Mouse (Mus musculus): ENCODE measurements around the gene Hs6st3. TPM values are rescaled to one million over a fixed set of nuclear protein-coding genes. Genes with fewer than 3 reads are reported as not detected.

Hs6st3 gene
- polyA plus RNA-seq (2015; fragmentation: Nextera tagmentation; extraction: Ambion mirVana), result 0.11 TPM in 1 of 2 replicates, not detected in the other

- Histone ChIP-seq H3K36me3 (ENCODE audit: control insufficient read depth, insufficient read depth, low read length) (no peaks in the 10 kb centered on the region), H3K4me1 (replicated peaks; ENCODE audit: control insufficient read depth, insufficient read depth) (no peaks in the 10 kb centered on the region; the same call in 1 of the 2 replicates), H3K27ac (replicated peaks) (no peak within 1 kb of the TSS), H3K4me3 (ENCODE audit: low read depth, low read length) (peak within 1 kb of the TSS; percentile 62), H3K27me3 (ENCODE audit: control insufficient read depth, insufficient read depth, low read length) (peaks cover 5% of the 10 kb centered on the region; the same call in 1 of the 2 replicates), H3K4me2 (replicated peaks; ENCODE audit: low read depth) (peak within 1 kb of the TSS; percentile 99), H3K9ac (ENCODE audit: low read length) (peak within 1 kb of the TSS; percentile 58), H3K9me3 (ENCODE audit: control insufficient read depth, low read length) (no peaks in the 10 kb centered on the region)
- TF ChIP-seq CTCF (IDR thresholded peaks at IDR 0.05; ENCODE audit: low read depth) (no peak), EP300 (optimal IDR thresholded peaks at IDR 0.05) (no peak)
- DNase-seq (ENCODE audit: low spot score) (peak; percentile 26), ATAC-seq (ENCODE audit: low FRiP score, low TSS enrichment) (peak; percentile 64)
- under 1% methylated on average over 78 of the region's 100 CpGs for WGBS
These were observed at the start of gene Hs6st3 for GRCm38 (mm10) chr14:119137906-119138785. Gene Hs6st3, plus strand, starts transcription at chr14:119138341.

GRCm38 (mm10) chr14:119098851-119099569 lies 39.1 kb upstream of the Hs6st3 start, which contains the start of gene Uggt2:
Gene Uggt2, minus strand, starts transcription at chr14:119099430.
- peaks cover 3% of the 10 kb centered on the region; the same call in 1 of the 2 replicates for H3K4me1 ChIP-seq (replicated peaks; ENCODE audit: control insufficient read depth, insufficient read depth)
- WGBS, result 1% methylated on average over 59 of the region's 72 CpGs
- H3K9ac ChIP-seq (ENCODE audit: low read length), result peak within 1 kb of the TSS; percentile 76
- H3K27ac ChIP-seq (replicated peaks), result peak within 1 kb of the TSS; percentile 53; the same call in 1 of the 2 replicates
- H3K4me2 ChIP-seq (replicated peaks; ENCODE audit: low read depth), result peak within 1 kb of the TSS; percentile 89
- DNase-seq (ENCODE audit: low spot score), result peak; percentile 75
- ATAC-seq (ENCODE audit: low FRiP score, low TSS enrichment), result peak; percentile 94
- no peaks in the 10 kb centered on the region for H3K27me3 ChIP-seq (ENCODE audit: control insufficient read depth, insufficient read depth, low read length)
- H3K36me3 ChIP-seq (ENCODE audit: control insufficient read depth, insufficient read depth, low read length), result no peaks in the 10 kb centered on the region
- TF ChIP-seq EP300 (optimal IDR thresholded peaks at IDR 0.05) (no peak), CTCF (IDR thresholded peaks at IDR 0.05; ENCODE audit: low read depth) (peak; percentile 79)
- peak within 1 kb of the TSS; percentile 70 for H3K4me3 ChIP-seq (ENCODE audit: low read depth, low read length)
- no peaks in the 10 kb centered on the region for H3K9me3 ChIP-seq (ENCODE audit: control insufficient read depth, low read length)

DNA sequence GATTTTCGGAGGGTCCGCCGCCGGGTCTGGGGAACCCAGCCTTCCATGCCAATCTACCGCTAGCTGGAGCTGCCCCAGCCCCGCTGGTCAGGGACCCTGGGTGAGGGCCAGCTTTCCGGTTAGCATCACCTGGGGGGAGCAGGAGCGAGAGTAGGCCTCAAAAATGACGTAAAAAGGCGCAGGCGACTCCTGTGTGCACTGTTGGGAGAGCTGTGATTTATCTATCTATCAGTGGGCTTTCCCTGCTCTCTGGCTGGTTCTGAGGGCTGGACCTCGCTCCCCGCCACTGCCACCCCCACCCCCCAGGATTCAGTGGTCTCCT lies 38.6 kb upstream of the Hs6st3 start:
- WGBS, result 3% methylated on average over 13 of the region's 13 CpGs
- H3K9ac ChIP-seq (ENCODE audit: low read length), result peak overlapping the region; percentile 76
- peak; percentile 75 for ATAC-seq (ENCODE audit: low FRiP score, low TSS enrichment)
- H3K27me3 ChIP-seq (ENCODE audit: control insufficient read depth, insufficient read depth, low read length), result no peaks in the 10 kb centered on the region
- H3K36me3 ChIP-seq (ENCODE audit: control insufficient read depth, insufficient read depth, low read length), result no peaks in the 10 kb centered on the region
- peak overlapping the region; percentile 49; the same call in 1 of the 2 replicates for H3K27ac ChIP-seq (replicated peaks)
- no peak for DNase-seq (ENCODE audit: low spot score)
- peak overlapping the region; percentile 70 for H3K4me3 ChIP-seq (ENCODE audit: low read depth, low read length)
- peak overlapping the region; percentile 89 for H3K4me2 ChIP-seq (replicated peaks; ENCODE audit: low read depth)
- H3K9me3 ChIP-seq (ENCODE audit: control insufficient read depth, low read length), result no peaks in the 10 kb centered on the region
- peaks cover 3% of the 10 kb centered on the region; the same call in 1 of the 2 replicates for H3K4me1 ChIP-seq (replicated peaks; ENCODE audit: control insufficient read depth, insufficient read depth)
- no peak for TF ChIP-seq CTCF (IDR thresholded peaks at IDR 0.05; ENCODE audit: low read depth)
- no peak for TF ChIP-seq EP300 (optimal IDR thresholded peaks at IDR 0.05)

DNA sequence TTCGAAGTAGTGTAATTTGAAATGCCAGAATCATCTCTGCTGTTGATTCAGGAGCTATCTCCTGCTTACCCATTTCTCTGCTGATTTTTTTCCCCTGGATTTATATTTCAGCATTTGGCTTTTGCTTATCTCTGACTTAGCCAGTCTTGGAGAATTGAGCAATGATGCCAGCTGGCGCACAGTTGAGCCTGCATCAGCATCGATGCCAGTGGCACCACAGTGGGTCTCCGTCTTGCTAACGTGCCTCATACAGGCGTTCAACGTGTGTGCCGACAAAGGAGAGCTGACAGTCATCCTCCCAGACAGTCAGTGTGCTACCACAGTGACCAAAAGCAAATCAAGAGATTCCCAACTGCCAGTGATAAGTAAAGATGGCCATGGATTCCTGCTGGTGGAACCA lies 30.6 kb upstream of the Hs6st3 start:
- ATAC-seq (ENCODE audit: low FRiP score, low TSS enrichment) (no peak), DNase-seq (ENCODE audit: low spot score) (no peak)
- no peak for TF ChIP-seq CTCF (IDR thresholded peaks at IDR 0.05; ENCODE audit: low read depth)
- TF ChIP-seq EP300 (optimal IDR thresholded peaks at IDR 0.05), result no peak
- Histone ChIP-seq H3K36me3 (ENCODE audit: control insufficient read depth, insufficient read depth, low read length) (no peaks in the 10 kb centered on the region), H3K4me3 (ENCODE audit: low read depth, low read length) (no peak overlapping the region), H3K4me1 (replicated peaks; ENCODE audit: control insufficient read depth, insufficient read depth) (no peaks in the 10 kb centered on the region), H3K4me2 (replicated peaks; ENCODE audit: low read depth) (no peak overlapping the region), H3K9ac (ENCODE audit: low read length) (no peak overlapping the region), H3K27me3 (ENCODE audit: control insufficient read depth, insufficient read depth, low read length) (no peaks in the 10 kb centered on the region), H3K9me3 (ENCODE audit: control insufficient read depth, low read length) (no peaks in the 10 kb centered on the region), H3K27ac (replicated peaks) (no peak overlapping the region)
- 91% methylated on average over 8 of the region's 8 CpGs for WGBS

- H3K4me3 ChIP-seq (ENCODE audit: low read depth, low read length), result no peak overlapping the region
- no peak overlapping the region for H3K4me2 ChIP-seq (replicated peaks; ENCODE audit: low read depth)
- H3K4me1 ChIP-seq (replicated peaks; ENCODE audit: control insufficient read depth, insufficient read depth), result no peaks in the 10 kb centered on the region
- ATAC-seq (ENCODE audit: low FRiP score, low TSS enrichment) (no peak), DNase-seq (ENCODE audit: low spot score) (no peak)
- H3K9ac ChIP-seq (ENCODE audit: low read length), result no peak overlapping the region
- H3K9me3 ChIP-seq (ENCODE audit: control insufficient read depth, low read length), result no peaks in the 10 kb centered on the region
- no peaks in the 10 kb centered on the region for H3K36me3 ChIP-seq (ENCODE audit: control insufficient read depth, insufficient read depth, low read length)
- TF ChIP-seq EP300 (optimal IDR thresholded peaks at IDR 0.05) (no peak), CTCF (IDR thresholded peaks at IDR 0.05; ENCODE audit: low read depth) (no peak)
- H3K27ac ChIP-seq (replicated peaks), result no peak overlapping the region
- H3K27me3 ChIP-seq (ENCODE audit: control insufficient read depth, insufficient read depth, low read length), result no peaks in the 10 kb centered on the region
- WGBS, result 81% methylated on average over 7 of the region's 7 CpGs
These were observed 29.3 kb upstream of the Hs6st3 start for GRCm38 (mm10) chr14:119108776-119109301.
